Mouse (Mus musculus): ENCODE measurements around the gene Gm4303.
"Not testable (repeated sequence)": the region's sequence is repeated elsewhere in the genome, so short reads cannot be mapped to it uniquely, and the experiment has no call there.

Gm4303 gene

GRCm38 (mm10) chr10:100345672-100346071, at the start of gene Gm4303:
Gene Gm4303, plus strand, starts transcription at chr10:100345972.
- DNase-seq (ENCODE audit: extremely low spot score, low spot score): not testable (repeated sequence)

- no peak for DNase-seq (ENCODE audit: extremely low spot score, low spot score)
Observed at GRCm38 (mm10) chr10:100296105-100296504, 49.7 kb upstream of the Gm4303 start.

- DNase-seq (ENCODE audit: extremely low spot score, low spot score): not testable (repeated sequence)
Observed at GRCm38 (mm10) chr10:100300106-100300505, 45.7 kb upstream of the Gm4303 start.

GRCm38 (mm10) chr10:100335376-100335775, 10.4 kb upstream of the Gm4303 start, which contains the start of gene Gm4301:
Gene Gm4301, plus strand, starts transcription at chr10:100335676.
- DNase-seq (ENCODE audit: extremely low spot score, low spot score): not testable (repeated sequence)

GRCm38 (mm10) chr10:100340536-100340935, 5.2 kb upstream of the Gm4303 start, which contains the start of gene Gm4302:
Gene Gm4302, plus strand, starts transcription at chr10:100340836.
- DNase-seq (ENCODE audit: extremely low spot score, low spot score): not testable (repeated sequence)

GRCm38 (mm10) chr10:100350793-100351192, 5.0 kb downstream of the Gm4303 start, which contains the start of gene Gm4305:
Gene Gm4305, plus strand, starts transcription at chr10:100351093.
- not testable (repeated sequence) for DNase-seq (ENCODE audit: extremely low spot score, low spot score)

GRCm38 (mm10) chr10:100356841-100357240, 11.1 kb downstream of the Gm4303 start:
- DNase-seq (ENCODE audit: extremely low spot score, low spot score): not testable (repeated sequence)

- DNase-seq (ENCODE audit: extremely low spot score, low spot score): not testable (repeated sequence)
Observed at GRCm38 (mm10) chr10:100361038-100361437, 15.3 kb downstream of the Gm4303 start, which contains the start of gene Gm4307. Gene Gm4307, plus strand, starts transcription at chr10:100361338.

GRCm38 (mm10) chr10:100382460-100382859, 36.7 kb downstream of the Gm4303 start, which contains the start of gene Gm4312:
Gene Gm4312, minus strand, starts transcription at chr10:100382560.
- DNase-seq (ENCODE audit: extremely low spot score, low spot score): not testable (repeated sequence)

All from neural tube, embryonic 10.5 days (tissue).